Mouse (Mus musculus): Measurements from ENCODE around the gene Zmym4.

DNA sequence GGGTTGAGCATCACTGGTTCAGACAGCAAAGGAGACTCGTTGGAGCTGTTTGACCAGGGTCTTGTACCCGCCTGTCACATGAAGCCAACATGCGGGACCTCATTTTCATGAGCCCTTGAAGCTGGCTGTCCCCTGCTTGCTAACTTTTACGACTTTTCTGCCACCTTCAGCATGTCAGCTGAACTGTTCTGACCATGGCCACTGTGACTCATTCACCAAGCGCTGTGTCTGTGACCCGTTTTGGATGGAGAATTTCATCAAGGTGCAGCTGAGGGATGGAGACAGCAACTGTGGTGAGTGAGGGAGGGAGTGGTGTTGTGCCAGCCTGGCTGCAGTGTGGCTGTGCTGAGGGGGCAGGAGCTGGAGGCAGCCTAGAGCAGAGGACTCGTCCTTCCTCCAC, 121.0 kb downstream of the Zmym4 start:
- TF ChIP-seq POLR2A (IDR thresholded peaks at IDR 0.05; ENCODE audit: insufficient read length, low read depth) (no peak), E2F4 (IDR thresholded peaks at IDR 0.05; ENCODE audit: insufficient read depth) (no peak), USF1 (IDR thresholded peaks at IDR 0.05; ENCODE audit: low read depth) (no peak), POLR2AphosphoS2 (IDR thresholded peaks at IDR 0.05; ENCODE audit: insufficient read length, low read depth) (peak; percentile 49), MAX (IDR thresholded peaks at IDR 0.05; ENCODE audit: low read depth) (no peak), TCF3 (IDR thresholded peaks at IDR 0.05; ENCODE audit: insufficient read length, low read depth) (no peak)

Measured in myocyte (in vitro differentiated cells).